Mouse (Mus musculus): ENCODE measurements around the gene Hmcn2. TPM values are rescaled to one million over a fixed set of nuclear protein-coding genes. Genes with fewer than 3 reads are reported as not detected.

Gene Hmcn2
- total and polyA plus RNA-seq, 2 experiments from 2014 or later: 0.54 to 0.68 TPM

GRCm38 (mm10) chr2:31463696-31464528 is 149.7 kb downstream of the Hmcn2 start:
- Histone ChIP-seq H3K4me3 (ENCODE audit: low read length) (no peak overlapping the region), H3K36me3 (ENCODE audit: insufficient read depth, low read length) (no peaks in the 10 kb centered on the region), H3K9me3 (ENCODE audit: low read length) (no peaks in the 10 kb centered on the region), H3K4me2 (ENCODE audit: low read depth, low read length) (no peak overlapping the region), H3K9ac (replicated peaks; ENCODE audit: low read length) (no peak overlapping the region), H3K4me1 (ENCODE audit: insufficient read depth, low read length) (0 out of 2 replicates have a peak, but pooled peaks cover 7% of the 10 kb centered on the region), H3K27me3 (ENCODE audit: insufficient read depth, low read length) (peaks cover 21% of the 10 kb centered on the region), H3K27ac (no peak overlapping the region)
- DNase-seq (ENCODE audit: low spot score) (no peak), ATAC-seq (no peak)
- TF ChIP-seq CTCF (IDR thresholded peaks at IDR 0.05; ENCODE audit: low read depth): no peak
- WGBS: 59% methylated on average over 8 of the region's 8 CpGs

GRCm38 (mm10) chr2:31464529-31464910 is 150.3 kb downstream of the Hmcn2 start:
- Histone ChIP-seq H3K36me3 (ENCODE audit: insufficient read depth, low read length) (no peaks in the 10 kb centered on the region), H3K4me2 (ENCODE audit: low read depth, low read length) (no peak overlapping the region), H3K9ac (replicated peaks; ENCODE audit: low read length) (no peak overlapping the region), H3K9me3 (ENCODE audit: low read length) (no peaks in the 10 kb centered on the region), H3K4me1 (ENCODE audit: insufficient read depth, low read length) (0 out of 2 replicates have a peak, but pooled peaks cover 10% of the 10 kb centered on the region), H3K4me3 (ENCODE audit: low read length) (no peak overlapping the region), H3K27ac (no peak overlapping the region), H3K27me3 (ENCODE audit: insufficient read depth, low read length) (peaks cover 22% of the 10 kb centered on the region; the same call in 1 of the 2 replicates)
- no peak for TF ChIP-seq CTCF (IDR thresholded peaks at IDR 0.05; ENCODE audit: low read depth)
- 83% methylated on average over 6 of the region's 6 CpGs for WGBS
- ATAC-seq (no peak), DNase-seq (ENCODE audit: low spot score) (no peak)

- Histone ChIP-seq H3K9ac (replicated peaks; ENCODE audit: low read length) (no peak overlapping the region), H3K36me3 (ENCODE audit: insufficient read depth, low read length) (no peaks in the 10 kb centered on the region), H3K4me2 (ENCODE audit: low read depth, low read length) (no peak overlapping the region), H3K4me1 (ENCODE audit: insufficient read depth, low read length) (0 out of 2 replicates have a peak, but pooled peaks cover 12% of the 10 kb centered on the region), H3K9me3 (ENCODE audit: low read length) (no peaks in the 10 kb centered on the region), H3K27ac (no peak overlapping the region), H3K27me3 (ENCODE audit: insufficient read depth, low read length) (peaks cover 32% of the 10 kb centered on the region), H3K4me3 (ENCODE audit: low read length) (no peak overlapping the region)
- DNase-seq (ENCODE audit: low spot score) (no peak), ATAC-seq (no peak)
- TF ChIP-seq CTCF (IDR thresholded peaks at IDR 0.05; ENCODE audit: low read depth): no peak
- WGBS: 86% methylated on average over 1 of the region's 1 CpGs
Measured at GRCm38 (mm10) chr2:31467457-31467856, 153.2 kb downstream of the Hmcn2 start.

- no peak overlapping the region for H3K4me2 ChIP-seq (ENCODE audit: low read depth, low read length)
- H3K9me3 ChIP-seq (ENCODE audit: low read length): no peaks in the 10 kb centered on the region
- no peak for ATAC-seq
- no peak for TF ChIP-seq CTCF (IDR thresholded peaks at IDR 0.05; ENCODE audit: low read depth)
- DNase-seq (ENCODE audit: low spot score): no peak
- no peak overlapping the region for H3K9ac ChIP-seq (replicated peaks; ENCODE audit: low read length)
- H3K4me1 ChIP-seq (ENCODE audit: insufficient read depth, low read length): 0 out of 2 replicates have a peak, but pooled peaks cover 12% of the 10 kb centered on the region
- no peaks in the 10 kb centered on the region for H3K36me3 ChIP-seq (ENCODE audit: insufficient read depth, low read length)
- WGBS: 70% methylated on average over 7 of the region's 7 CpGs
- H3K27me3 ChIP-seq (ENCODE audit: insufficient read depth, low read length): peaks cover 24% of the 10 kb centered on the region
- H3K27ac ChIP-seq: no peak overlapping the region
- H3K4me3 ChIP-seq (ENCODE audit: low read length): no peak overlapping the region
Measured at GRCm38 (mm10) chr2:31468857-31469256, 154.6 kb downstream of the Hmcn2 start.

GRCm38 (mm10) chr2:31469480-31469879 is 155.3 kb downstream of the Hmcn2 start:
- Histone ChIP-seq H3K4me2 (ENCODE audit: low read depth, low read length) (peak overlapping the region; percentile 75), H3K9ac (replicated peaks; ENCODE audit: low read length) (peak overlapping the region; percentile 40; the same call in 1 of the 2 replicates), H3K27me3 (ENCODE audit: insufficient read depth, low read length) (peaks cover 24% of the 10 kb centered on the region), H3K9me3 (ENCODE audit: low read length) (no peaks in the 10 kb centered on the region), H3K27ac (no peak overlapping the region), H3K4me3 (ENCODE audit: low read length) (peak overlapping the region; percentile 41), H3K4me1 (ENCODE audit: insufficient read depth, low read length) (0 out of 2 replicates have a peak, but pooled peaks cover 12% of the 10 kb centered on the region), H3K36me3 (ENCODE audit: insufficient read depth, low read length) (no peaks in the 10 kb centered on the region)
- DNase-seq (ENCODE audit: low spot score) (peak; percentile 28), ATAC-seq (0 out of 2 replicates have a peak, but pooled peaks have one; percentile 1)
- no peak for TF ChIP-seq CTCF (IDR thresholded peaks at IDR 0.05; ENCODE audit: low read depth)
- 23% methylated on average over 7 of the region's 7 CpGs for WGBS

- Histone ChIP-seq H3K27ac (no peak within 1 kb of the TSS), H3K27me3 (ENCODE audit: insufficient read depth, low read length) (peaks cover 24% of the 10 kb centered on the region), H3K4me1 (ENCODE audit: insufficient read depth, low read length) (0 out of 2 replicates have a peak, but pooled peaks cover 12% of the 10 kb centered on the region), H3K36me3 (ENCODE audit: insufficient read depth, low read length) (no peaks in the 10 kb centered on the region), H3K4me3 (ENCODE audit: low read length) (peak within 1 kb of the TSS; percentile 41), H3K9me3 (ENCODE audit: low read length) (no peaks in the 10 kb centered on the region), H3K9ac (replicated peaks; ENCODE audit: low read length) (peak within 1 kb of the TSS; percentile 40), H3K4me2 (ENCODE audit: low read depth, low read length) (peak within 1 kb of the TSS; percentile 75)
- 1% methylated on average over 47 of the region's 49 CpGs for WGBS
- DNase-seq (ENCODE audit: low spot score) (peak; percentile 70), ATAC-seq (peak; percentile 76)
- TF ChIP-seq CTCF (IDR thresholded peaks at IDR 0.05; ENCODE audit: low read depth): peak; percentile 27
Measured at GRCm38 (mm10) chr2:31469931-31470682, 155.9 kb downstream of the Hmcn2 start, which contains the start of gene Ass1. TSS of gene Ass1 (plus strand) at chr2:31470207.

Data from hindbrain, postnatal 0 days (tissue).